Mouse (Mus musculus): ENCODE measurements around the gene Ireb2. TPM values are rescaled to one million over a fixed set of nuclear protein-coding genes. Genes with fewer than 3 reads are reported as not detected.

Ireb2 gene
- total and polyA plus RNA-seq, 2 experiments from 2014 or later: 18.5 to 38.5 TPM

GRCm38 (mm10) chr9:54857474-54857873, 6.1 kb upstream of the Ireb2 start:
- no peak for TF ChIP-seq CTCF (IDR thresholded peaks at IDR 0.05)
- Histone ChIP-seq H3K4me1 (ENCODE audit: insufficient read depth, low read length) (no peaks in the 10 kb centered on the region), H3K4me2 (ENCODE audit: low read depth, low read length, poor library complexity, severe bottlenecking) (no peak overlapping the region), H3K9me3 (ENCODE audit: low read length) (no peaks in the 10 kb centered on the region), H3K27me3 (ENCODE audit: insufficient read depth, low read length) (no peaks in the 10 kb centered on the region), H3K4me3 (ENCODE audit: low read depth, low read length) (no peak overlapping the region), H3K9ac (replicated peaks; ENCODE audit: low read length, poor library complexity, severe bottlenecking) (no peak overlapping the region), H3K36me3 (ENCODE audit: insufficient read depth, low read length) (no peaks in the 10 kb centered on the region), H3K27ac (ENCODE audit: low read depth, low read length) (no peak overlapping the region)
- ATAC-seq (ENCODE audit: low FRiP score) (no peak), DNase-seq (ENCODE audit: low spot score) (no peak)
- 46% methylated on average over 3 of the region's 3 CpGs for WGBS

- Histone ChIP-seq H3K9me3 (ENCODE audit: low read length) (no peaks in the 10 kb centered on the region), H3K36me3 (ENCODE audit: insufficient read depth, low read length) (no peaks in the 10 kb centered on the region), H3K27me3 (ENCODE audit: insufficient read depth, low read length) (no peaks in the 10 kb centered on the region), H3K4me2 (ENCODE audit: low read depth, low read length, poor library complexity, severe bottlenecking) (no peak overlapping the region), H3K4me1 (ENCODE audit: insufficient read depth, low read length) (peaks cover 5% of the 10 kb centered on the region; the same call in 1 of the 2 replicates), H3K27ac (ENCODE audit: low read depth, low read length) (no peak overlapping the region), H3K4me3 (ENCODE audit: low read depth, low read length) (no peak overlapping the region), H3K9ac (replicated peaks; ENCODE audit: low read length, poor library complexity, severe bottlenecking) (no peak overlapping the region)
- TF ChIP-seq CTCF (IDR thresholded peaks at IDR 0.05): no peak
- no peak for DNase-seq (ENCODE audit: low spot score)
- WGBS: 92% methylated on average over 7 of the region's 7 CpGs
- no peak for ATAC-seq (ENCODE audit: low FRiP score)
These were observed 3.1 kb upstream of the Ireb2 start for GRCm38 (mm10) chr9:54860526-54860925.

DNA sequence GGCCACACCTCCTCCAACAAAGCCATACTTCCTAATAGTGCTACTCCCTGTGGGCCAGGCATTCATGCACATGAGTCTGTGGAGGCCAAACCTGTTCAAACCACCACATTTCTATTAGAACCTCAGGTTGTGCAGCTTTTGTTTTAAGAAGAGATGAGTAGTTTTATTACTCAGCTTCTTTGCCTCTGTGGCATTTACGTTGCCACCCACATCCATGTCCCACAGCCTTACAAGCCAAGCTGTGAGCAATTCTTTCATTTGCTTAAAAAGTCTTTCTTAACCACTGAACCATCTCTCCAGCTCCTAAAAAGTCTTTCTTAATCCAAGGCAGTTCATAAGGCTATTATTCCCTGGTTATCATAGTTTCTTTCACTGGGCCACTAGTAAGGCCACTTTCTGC, 15.2 kb downstream of the Ireb2 start:
- H3K4me1 ChIP-seq (ENCODE audit: insufficient read depth, low read length): no peaks in the 10 kb centered on the region
- no peak for TF ChIP-seq CTCF (IDR thresholded peaks at IDR 0.05)
- H3K9me3 ChIP-seq (ENCODE audit: low read length): no peaks in the 10 kb centered on the region
- 96% methylated on average over 1 of the region's 1 CpGs for WGBS
- H3K4me2 ChIP-seq (ENCODE audit: low read depth, low read length, poor library complexity, severe bottlenecking): no peak overlapping the region
- ATAC-seq (ENCODE audit: low FRiP score) (no peak), DNase-seq (ENCODE audit: low spot score) (no peak)
- H3K9ac ChIP-seq (replicated peaks; ENCODE audit: low read length, poor library complexity, severe bottlenecking): no peak overlapping the region
- H3K27ac ChIP-seq (ENCODE audit: low read depth, low read length): no peak overlapping the region
- no peak overlapping the region for H3K4me3 ChIP-seq (ENCODE audit: low read depth, low read length)
- H3K36me3 ChIP-seq (ENCODE audit: insufficient read depth, low read length): peaks cover 14% of the 10 kb centered on the region
- H3K27me3 ChIP-seq (ENCODE audit: insufficient read depth, low read length): no peaks in the 10 kb centered on the region

DNA sequence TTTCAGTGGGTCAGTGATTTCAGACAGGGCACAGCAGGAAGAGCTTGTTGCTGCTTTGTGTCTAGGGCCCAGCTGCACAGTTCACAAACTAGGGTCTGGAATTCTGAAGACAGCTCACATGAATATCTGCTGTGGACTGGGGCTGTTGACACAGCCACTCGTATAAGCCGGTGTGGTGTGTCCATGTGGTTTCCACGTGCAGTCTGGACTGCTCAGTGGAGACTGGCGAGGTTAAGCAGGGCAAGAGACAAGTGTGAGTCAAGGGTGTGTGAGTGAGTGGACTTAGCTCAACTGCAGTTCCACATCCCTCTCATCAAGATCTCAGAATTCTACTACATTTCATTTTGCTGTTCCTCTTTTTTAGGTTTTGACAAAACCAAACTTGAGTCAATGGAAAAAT, 28.5 kb downstream of the Ireb2 start:
- H3K9me3 ChIP-seq (ENCODE audit: low read length): no peaks in the 10 kb centered on the region
- H3K9ac ChIP-seq (replicated peaks; ENCODE audit: low read length, poor library complexity, severe bottlenecking): no peak overlapping the region
- H3K27ac ChIP-seq (ENCODE audit: low read depth, low read length): no peak overlapping the region
- H3K4me1 ChIP-seq (ENCODE audit: insufficient read depth, low read length): no peaks in the 10 kb centered on the region
- no peak for ATAC-seq (ENCODE audit: low FRiP score)
- WGBS: 86% methylated on average over 4 of the region's 4 CpGs
- TF ChIP-seq CTCF (IDR thresholded peaks at IDR 0.05): no peak
- no peak overlapping the region for H3K4me3 ChIP-seq (ENCODE audit: low read depth, low read length)
- no peak for DNase-seq (ENCODE audit: low spot score)
- H3K4me2 ChIP-seq (ENCODE audit: low read depth, low read length, poor library complexity, severe bottlenecking): no peak overlapping the region
- no peaks in the 10 kb centered on the region for H3K27me3 ChIP-seq (ENCODE audit: insufficient read depth, low read length)
- peaks cover 26% of the 10 kb centered on the region for H3K36me3 ChIP-seq (ENCODE audit: insufficient read depth, low read length)

GRCm38 (mm10) chr9:54897097-54897496, 33.5 kb downstream of the Ireb2 start:
- Histone ChIP-seq H3K36me3 (ENCODE audit: insufficient read depth, low read length) (peaks cover 20% of the 10 kb centered on the region), H3K27ac (ENCODE audit: low read depth, low read length) (no peak overlapping the region), H3K9ac (replicated peaks; ENCODE audit: low read length, poor library complexity, severe bottlenecking) (no peak overlapping the region), H3K4me2 (ENCODE audit: low read depth, low read length, poor library complexity, severe bottlenecking) (no peak overlapping the region), H3K9me3 (ENCODE audit: low read length) (no peaks in the 10 kb centered on the region), H3K27me3 (ENCODE audit: insufficient read depth, low read length) (no peaks in the 10 kb centered on the region), H3K4me1 (ENCODE audit: insufficient read depth, low read length) (no peaks in the 10 kb centered on the region), H3K4me3 (ENCODE audit: low read depth, low read length) (no peak overlapping the region)
- no peak for ATAC-seq (ENCODE audit: low FRiP score)
- no peak for DNase-seq (ENCODE audit: low spot score)
- 93% methylated on average over 3 of the region's 3 CpGs for WGBS
- peak; percentile 65 for TF ChIP-seq CTCF (IDR thresholded peaks at IDR 0.05)

DNA sequence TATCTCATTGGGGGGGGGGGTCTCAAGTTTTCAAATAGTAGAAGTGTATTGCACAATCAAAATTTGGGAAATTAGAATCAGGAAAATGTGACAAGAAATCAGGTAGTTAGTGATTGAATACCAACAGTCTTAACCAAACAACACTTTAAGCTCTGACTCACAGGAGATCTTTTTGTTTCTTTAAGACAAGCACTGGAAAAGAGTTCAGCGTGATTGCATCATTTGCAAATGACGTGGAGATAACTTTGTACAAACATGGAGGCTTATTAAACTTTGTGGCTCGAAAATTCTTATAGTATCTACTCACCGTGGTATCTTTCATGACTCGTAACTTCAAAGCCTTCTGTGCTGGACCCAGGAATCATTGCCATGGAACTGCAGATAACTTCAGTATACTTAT, 45.9 kb downstream of the Ireb2 start:
- no peak for ATAC-seq (ENCODE audit: low FRiP score)
- Histone ChIP-seq H3K4me1 (ENCODE audit: insufficient read depth, low read length) (no peaks in the 10 kb centered on the region), H3K9me3 (ENCODE audit: low read length) (no peaks in the 10 kb centered on the region), H3K4me2 (ENCODE audit: low read depth, low read length, poor library complexity, severe bottlenecking) (no peak overlapping the region), H3K27ac (ENCODE audit: low read depth, low read length) (no peak overlapping the region), H3K4me3 (ENCODE audit: low read depth, low read length) (no peak overlapping the region), H3K36me3 (ENCODE audit: insufficient read depth, low read length) (peaks cover 12% of the 10 kb centered on the region), H3K9ac (replicated peaks; ENCODE audit: low read length, poor library complexity, severe bottlenecking) (no peak overlapping the region), H3K27me3 (ENCODE audit: insufficient read depth, low read length) (no peaks in the 10 kb centered on the region)
- DNase-seq (ENCODE audit: low spot score): no peak
- 95% methylated on average over 5 of the region's 5 CpGs for WGBS
- no peak for TF ChIP-seq CTCF (IDR thresholded peaks at IDR 0.05)
